Mouse (Mus musculus) stomach, embryonic 14.5 days (tissue): ENCODE measurements around the gene Zbtb16. TPM values are rescaled to one million over a fixed set of nuclear protein-coding genes. Genes with fewer than 3 reads are reported as not detected.

Experiments used
- ATAC-seq: fragments of 200-750 bp; cut with Nextera tagmentation; 2 replicates; pipeline ENCODE4 v1.8.0; 2017; ENCODE audit warnings: low read depth, moderate TSS enrichment; ENCODE audit not compliant: insufficient number of reproducible peaks, insufficient read depth, low FRiP score
- H3K27ac ChIP-seq: fragments of 300-500 bp; sonication (generic); 2 replicates; pipeline ENCODE4 v1.5.1; 2014; ENCODE audit warnings: mild to moderate bottlenecking, low read length, moderate library complexity, mixed read lengths
- H3K27me3 ChIP-seq: fragments of 300-500 bp; sonication (generic); 2 replicates; pipeline ENCODE4 v1.6.1; 2014; ENCODE audit warnings: low read length, control low read depth, mixed read lengths; ENCODE audit not compliant: control insufficient read depth, insufficient read depth
- H3K36me3 ChIP-seq: fragments of 300-500 bp; sonication (generic); 2 replicates; pipeline ENCODE4 v1.6.1; 2014; ENCODE audit warnings: mild to moderate bottlenecking, control low read depth, low read length, moderate library complexity, mixed read lengths; ENCODE audit not compliant: control insufficient read depth, insufficient read depth
- H3K4me1 ChIP-seq: fragments of 300-500 bp; sonication (generic); 2 replicates; pipeline ENCODE4 v1.6.1; 2014; ENCODE audit warnings: low read length, control low read depth, mixed read lengths; ENCODE audit not compliant: control insufficient read depth, insufficient read depth
- H3K4me2 ChIP-seq: fragments of 300-500 bp; sonication (generic); replicated peaks from 2 replicates; pipeline ENCODE4 v1.6.1; 2014; ENCODE audit warnings: low read depth, low read length, control low read depth
- H3K4me3 ChIP-seq: fragments of 300-500 bp; sonication (generic); 2 replicates; pipeline ENCODE4 v1.5.1; 2014; ENCODE audit warnings: low read depth, low read length, control low read depth
- H3K9ac ChIP-seq: fragments of 300-500 bp; sonication (generic); replicated peaks from 2 replicates; pipeline ENCODE4 v1.6.1; 2014; ENCODE audit warnings: low read depth, mild to moderate bottlenecking, control low read depth, low read length, moderate library complexity, mixed read lengths
- H3K9me3 ChIP-seq: fragments of 300-500 bp; sonication (generic); 2 replicates; pipeline ENCODE4 v1.6.1; 2016; ENCODE audit warnings: low read depth, low read length, control low read depth; ENCODE audit not compliant: control insufficient read depth
- WGBS: fragments of 180-500 bp; shearing (Covaris S2); extraction: QIAGEN DNeasy Blood & Tissue Kit; methylation state at CpG from one replicate; pipeline ENCODE4 v1.1.7; 2014; 5-methylcytosine and 5-hydroxymethylcytosine counted together
- polyA plus RNA-seq: library from polyadenylated mRNA; unstranded; fragments of >200 nt; fragmentation: Nextera tagmentation; extraction: Ambion mirVana; gene quantifications from 2 replicates; pipeline ENCODE4 v1.2.1, GENCODE M21; 2014

Gene Zbtb16
- polyA plus RNA-seq, 1 experiment from 2014 or later = 6.6 TPM

- 0 out of 2 replicates have a peak, but pooled peaks cover 6% of the 10 kb centered on the region for H3K4me1 ChIP-seq
- H3K4me3 ChIP-seq = no peak overlapping the region
- WGBS = 81% methylated on average over 4 of the region's 4 CpGs
- no peaks in the 10 kb centered on the region for H3K27me3 ChIP-seq
- no peak overlapping the region for H3K27ac ChIP-seq
- no peak overlapping the region for H3K9ac ChIP-seq
- ATAC-seq = no peak
- H3K9me3 ChIP-seq = no peaks in the 10 kb centered on the region
- H3K4me2 ChIP-seq = no peak overlapping the region
- no peaks in the 10 kb centered on the region for H3K36me3 ChIP-seq
Measured at GRCm38 (mm10) chr9:48719619-48720018, 116.4 kb downstream of the Zbtb16 start.

GRCm38 (mm10) chr9:48716549-48716948, 119.5 kb downstream of the Zbtb16 start:
- Histone ChIP-seq H3K27me3 (no peaks in the 10 kb centered on the region), H3K36me3 (no peaks in the 10 kb centered on the region), H3K4me2 (no peak overlapping the region), H3K9me3 (no peaks in the 10 kb centered on the region), H3K4me1 (no peaks in the 10 kb centered on the region), H3K27ac (no peak overlapping the region), H3K9ac (no peak overlapping the region), H3K4me3 (no peak overlapping the region)
- WGBS = 86% methylated on average over 8 of the region's 8 CpGs
- ATAC-seq = no peak

- Histone ChIP-seq H3K4me3 (no peak overlapping the region), H3K9ac (no peak overlapping the region), H3K27ac (no peak overlapping the region), H3K9me3 (no peaks in the 10 kb centered on the region), H3K4me2 (no peak overlapping the region), H3K4me1 (peaks cover 5% of the 10 kb centered on the region; the same call in 1 of the 2 replicates), H3K27me3 (no peaks in the 10 kb centered on the region), H3K36me3 (no peaks in the 10 kb centered on the region)
- WGBS = 80% methylated on average over 8 of the region's 8 CpGs
- ATAC-seq = no peak
Measured at GRCm38 (mm10) chr9:48715042-48715441, 121.0 kb downstream of the Zbtb16 start.

GRCm38 (mm10) chr9:48713779-48714178, 122.2 kb downstream of the Zbtb16 start:
- no peaks in the 10 kb centered on the region for H3K27me3 ChIP-seq
- no peaks in the 10 kb centered on the region for H3K9me3 ChIP-seq
- no peak overlapping the region for H3K4me2 ChIP-seq
- no peak overlapping the region for H3K4me3 ChIP-seq
- no peak for ATAC-seq
- WGBS = 85% methylated on average over 8 of the region's 8 CpGs
- H3K9ac ChIP-seq = no peak overlapping the region
- no peaks in the 10 kb centered on the region for H3K36me3 ChIP-seq
- no peak overlapping the region for H3K27ac ChIP-seq
- peaks cover 5% of the 10 kb centered on the region; the same call in 1 of the 2 replicates for H3K4me1 ChIP-seq

- H3K36me3 ChIP-seq = no peaks in the 10 kb centered on the region
- no peak overlapping the region for H3K27ac ChIP-seq
- WGBS = 87% methylated on average over 13 of the region's 13 CpGs
- no peaks in the 10 kb centered on the region for H3K27me3 ChIP-seq
- H3K4me2 ChIP-seq = no peak overlapping the region
- H3K4me1 ChIP-seq = peaks cover 5% of the 10 kb centered on the region; the same call in 1 of the 2 replicates
- H3K9me3 ChIP-seq = no peaks in the 10 kb centered on the region
- no peak overlapping the region for H3K4me3 ChIP-seq
- ATAC-seq = no peak
- no peak overlapping the region for H3K9ac ChIP-seq
Measured at GRCm38 (mm10) chr9:48712985-48713765, 122.8 kb downstream of the Zbtb16 start.

GRCm38 (mm10) chr9:48711826-48712225, 124.2 kb downstream of the Zbtb16 start:
- Histone ChIP-seq H3K27ac (no peak overlapping the region), H3K36me3 (no peaks in the 10 kb centered on the region), H3K4me1 (peaks cover 8% of the 10 kb centered on the region; the same call in 1 of the 2 replicates), H3K4me2 (no peak overlapping the region), H3K9ac (no peak overlapping the region), H3K9me3 (no peaks in the 10 kb centered on the region), H3K27me3 (no peaks in the 10 kb centered on the region), H3K4me3 (no peak overlapping the region)
- ATAC-seq = no peak
- 74% methylated on average over 5 of the region's 5 CpGs for WGBS

GRCm38 (mm10) chr9:48711296-48711781, 124.7 kb downstream of the Zbtb16 start:
- WGBS = 38% methylated on average over 9 of the region's 9 CpGs
- H3K27ac ChIP-seq = no peak overlapping the region
- no peak for ATAC-seq
- no peak overlapping the region for H3K9ac ChIP-seq
- peaks cover 8% of the 10 kb centered on the region; the same call in 1 of the 2 replicates for H3K4me1 ChIP-seq
- H3K27me3 ChIP-seq = no peaks in the 10 kb centered on the region
- H3K4me3 ChIP-seq = no peak overlapping the region
- H3K36me3 ChIP-seq = no peaks in the 10 kb centered on the region
- no peak overlapping the region for H3K4me2 ChIP-seq
- H3K9me3 ChIP-seq = no peaks in the 10 kb centered on the region

- Histone ChIP-seq H3K36me3 (no peaks in the 10 kb centered on the region), H3K4me2 (no peak overlapping the region), H3K9me3 (no peaks in the 10 kb centered on the region), H3K27ac (no peak overlapping the region), H3K27me3 (no peaks in the 10 kb centered on the region), H3K4me1 (peaks cover 8% of the 10 kb centered on the region; the same call in 1 of the 2 replicates), H3K9ac (no peak overlapping the region), H3K4me3 (no peak overlapping the region)
- 24% methylated on average over 17 of the region's 17 CpGs for WGBS
- no peak for ATAC-seq
Measured at GRCm38 (mm10) chr9:48710355-48711295, 125.4 kb downstream of the Zbtb16 start.
